27 mouse cellular contexts compared by ENCODE assay signal in the genomic region with DNA sequence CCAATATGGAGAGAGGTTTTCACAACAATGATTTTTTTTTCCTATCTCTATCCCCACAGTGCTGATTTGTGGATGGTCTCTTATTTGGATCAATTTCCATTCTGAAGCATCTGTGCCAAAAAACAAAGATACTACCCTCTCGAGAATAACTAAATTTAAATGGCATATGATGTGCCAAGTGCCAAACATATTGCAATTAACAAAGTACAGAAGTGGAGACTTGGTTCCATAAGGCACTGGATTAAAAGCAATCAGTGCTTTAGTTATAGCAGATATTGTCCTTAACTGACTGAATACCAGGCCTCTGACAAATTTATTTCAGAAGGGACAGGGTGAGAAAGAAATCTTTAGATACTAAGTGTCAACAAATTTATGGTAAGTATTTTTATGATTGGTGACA.
"Had no signal": no experiment of that assay in that cellular context is flagged by ENCODE, and none has a peak within 500 bp of the region (broad histone marks: within the 10 kb centered on the region; RNA-seq: fewer than 3 reads in every experiment).

No protein-coding gene starts in this region.

- H3K27ac ChIP-seq: heart, adult 2 months; heart, embryonic 13.5 days; heart, embryonic 15.5 days; hindbrain, embryonic 13.5 days; hindbrain, embryonic 15.5 days; hindbrain, postnatal 0 days; kidney, embryonic 15.5 days; kidney, postnatal 0 days; limb, embryonic 13.5 days; limb, embryonic 15.5 days; liver, embryonic 12.5 days; liver, embryonic 14.5 days had no signal

- H3K9me3 ChIP-seq: heart, embryonic 13.5 days; heart, embryonic 15.5 days; hindbrain, embryonic 13.5 days; hindbrain, embryonic 15.5 days; kidney, embryonic 15.5 days; limb, embryonic 13.5 days; limb, embryonic 15.5 days; liver, embryonic 12.5 days had no signal

- H3K4me1 ChIP-seq: hindbrain, embryonic 15.5 days; kidney, embryonic 15.5 days; limb, embryonic 15.5 days; liver, embryonic 12.5 days had no signal

- H3K9ac ChIP-seq: heart, embryonic 13.5 days; heart, embryonic 15.5 days; hindbrain, embryonic 13.5 days; hindbrain, embryonic 15.5 days; kidney, embryonic 15.5 days; limb, embryonic 13.5 days; limb, embryonic 15.5 days; liver, embryonic 12.5 days; liver, embryonic 14.5 days had no signal

- DNase-seq: gastrocnemius, postnatal 14 days; gastrocnemius, postnatal 36 days; heart, adult 11 months; heart, adult 2 months; heart, postnatal 14 days; heart, postnatal 36 days; kidney, adult 11 months; kidney, adult 2 months; kidney, adult 9 months; kidney, postnatal 14 days; kidney, postnatal 36 days; layer of hippocampus, adult 9-11 months; layer of hippocampus, postnatal 36 days; left cerebral cortex, postnatal 4 days had no signal

- ATAC-seq: hindbrain, postnatal 0 days; intestine, embryonic 16.5 days; liver, embryonic 12.5 days had no signal

- H3K36me3 ChIP-seq: heart, embryonic 13.5 days; heart, embryonic 15.5 days; hindbrain, embryonic 13.5 days; hindbrain, embryonic 15.5 days; kidney, embryonic 15.5 days; limb, embryonic 13.5 days; limb, embryonic 15.5 days; liver, embryonic 12.5 days had no signal

- H3K4me2 ChIP-seq: heart, embryonic 11.5 days; heart, embryonic 13.5 days; heart, embryonic 15.5 days; hindbrain, embryonic 13.5 days; hindbrain, embryonic 15.5 days; kidney, embryonic 15.5 days; limb, embryonic 13.5 days; limb, embryonic 15.5 days; liver, embryonic 12.5 days had no signal

- H3K4me3 ChIP-seq: heart, adult 2 months; heart, embryonic 13.5 days; heart, embryonic 15.5 days; hindbrain, embryonic 13.5 days; hindbrain, embryonic 15.5 days; kidney, embryonic 15.5 days; limb, embryonic 13.5 days; limb, embryonic 15.5 days; liver, embryonic 12.5 days had no signal

- H3K27me3 ChIP-seq: heart, embryonic 13.5 days; heart, embryonic 15.5 days; hindbrain, embryonic 13.5 days; hindbrain, embryonic 15.5 days; kidney, embryonic 15.5 days; limb, embryonic 13.5 days; limb, embryonic 15.5 days; liver, embryonic 12.5 days had no signal
